Mouse (Mus musculus) limb, embryonic 12.5 days (tissue): ENCODE measurements around the gene Srsf11. TPM values are rescaled to one million over a fixed set of nuclear protein-coding genes. Genes with fewer than 3 reads are reported as not detected.
A peak's percentile ranks its signal among the peaks of the same experiment; 100 is the strongest.

Experiments used
- ATAC-seq: fragments of 200-750 bp; cut with Nextera tagmentation; 2 replicates; pipeline ENCODE4 v1.8.0; 2017; ENCODE audit warnings: low read depth, moderate TSS enrichment; ENCODE audit not compliant: insufficient number of reproducible peaks, insufficient read depth, low FRiP score, low TSS enrichment
- H3K27ac ChIP-seq: fragments of 300-500 bp; sonication (generic); 2 replicates; pipeline ENCODE4 v1.5.1; 2016; ENCODE audit warnings: mild to moderate bottlenecking, moderate library complexity
- H3K27me3 ChIP-seq: fragments of 300-500 bp; sonication (generic); 2 replicates; pipeline ENCODE4 v1.6.1; 2016; ENCODE audit warnings: mild to moderate bottlenecking, moderate library complexity
- H3K36me3 ChIP-seq: fragments of 300-500 bp; sonication (generic); 2 replicates; pipeline ENCODE4 v1.6.1; 2016; ENCODE audit warnings: mild to moderate bottlenecking, moderate library complexity
- H3K4me1 ChIP-seq: fragments of 300-500 bp; sonication (generic); replicated peaks from 2 replicates; pipeline ENCODE4 v1.6.1; 2016
- H3K4me2 ChIP-seq: fragments of 300-500 bp; sonication (generic); 2 replicates; pipeline ENCODE4 v1.6.1; 2016; ENCODE audit warnings: mild to moderate bottlenecking, moderate library complexity
- H3K4me3 ChIP-seq: fragments of 300-500 bp; sonication (generic); replicated peaks from 2 replicates; pipeline ENCODE4 v1.5.1; 2016; ENCODE audit warnings: mild to moderate bottlenecking
- H3K9ac ChIP-seq: fragments of 300-500 bp; sonication (generic); replicated peaks from 2 replicates; pipeline ENCODE4 v1.6.1; 2016; ENCODE audit warnings: mild to moderate bottlenecking, moderate library complexity
- H3K9me3 ChIP-seq: fragments of 300-500 bp; sonication (generic); 2 replicates; pipeline ENCODE4 v1.6.1; 2016; ENCODE audit warnings: mild to moderate bottlenecking, moderate library complexity
- WGBS: fragments of 180-500 bp; shearing (Covaris S2); methylation state at CpG from one replicate; pipeline ENCODE4 v1.1.7; 2016; 5-methylcytosine and 5-hydroxymethylcytosine counted together
- polyA plus RNA-seq: library from polyadenylated mRNA; unstranded; fragments of >200 nt; fragmentation: Nextera tagmentation; extraction: Ambion mirVana; gene quantifications from 2 replicates; pipeline ENCODE4 v1.2.1, GENCODE M21; 2016

Gene Srsf11
- polyA plus RNA-seq: 347 and 349 TPM in 2 replicates

DNA sequence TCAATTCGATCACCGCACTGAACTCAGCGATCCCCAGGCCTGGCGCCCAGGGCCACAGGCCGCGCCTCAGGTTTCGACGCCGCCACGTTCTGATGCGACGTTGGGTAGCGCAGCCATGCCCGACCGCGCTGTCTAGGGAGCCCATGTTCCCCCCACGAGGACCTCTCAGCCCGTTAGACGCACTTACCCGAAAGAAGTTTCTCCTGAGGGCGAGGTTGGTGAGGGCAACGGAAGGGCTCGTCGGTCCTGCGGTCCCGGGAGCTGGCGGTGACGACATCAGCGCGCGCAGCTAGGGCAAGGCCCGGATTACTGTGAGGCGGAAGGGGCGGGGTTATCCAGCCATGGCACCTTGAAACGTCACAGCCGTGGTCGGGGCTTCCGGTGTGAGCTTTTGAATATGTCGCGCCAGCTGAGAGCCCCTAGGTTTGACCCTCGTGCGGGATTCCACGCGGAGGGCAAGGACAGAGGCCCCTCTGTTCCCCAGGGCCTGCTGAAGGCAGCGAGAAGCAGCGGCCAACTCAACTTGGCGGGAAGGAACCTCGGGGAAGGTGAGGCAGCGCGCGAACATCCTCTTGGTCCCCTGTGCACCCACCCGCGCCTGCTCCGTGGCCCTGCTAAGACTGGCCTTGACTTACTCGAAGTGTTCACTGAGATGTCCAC is at the start of gene Srsf11, which contains the start of gene Lrrc40:
Srsf11 (minus strand) TSS at position 311 of the 660 bp plus-strand sequence.
Lrrc40 (plus strand) TSS at position 334 of the 660 bp plus-strand sequence.
- Histone ChIP-seq H3K4me3 (peak within 1 kb of the TSS; percentile 61), H3K27ac (peak within 1 kb of the TSS; percentile 89), H3K4me2 (peak within 1 kb of the TSS; percentile 71), H3K27me3 (no peaks in the 10 kb centered on the region), H3K36me3 (no peaks in the 10 kb centered on the region), H3K9ac (peak within 1 kb of the TSS; percentile 75), H3K4me1 (peaks cover 22% of the 10 kb centered on the region), H3K9me3 (no peaks in the 10 kb centered on the region)
- under 1% methylated on average over 55 of the region's 55 CpGs for WGBS
- peak; percentile 94 for ATAC-seq

DNA sequence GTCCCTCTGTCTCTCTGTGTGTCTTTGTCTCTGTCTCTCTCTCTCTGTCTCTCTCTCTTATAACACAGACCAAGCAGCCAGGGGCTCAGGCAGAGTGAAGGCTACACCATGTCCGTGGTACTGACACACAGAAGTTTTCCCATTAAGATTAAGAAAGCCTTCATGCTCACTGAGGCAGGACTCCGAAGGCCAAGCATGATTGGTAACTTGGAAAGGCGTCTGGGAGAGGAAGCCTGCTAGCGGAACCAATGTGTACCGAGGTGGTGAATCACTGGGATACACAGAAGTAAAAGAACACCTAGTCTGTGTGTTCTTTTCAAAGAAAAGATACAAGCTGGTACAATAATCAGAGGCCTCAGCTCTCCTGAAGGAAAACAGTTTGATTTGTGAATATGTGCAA is 41.4 kb upstream of the Srsf11 start:
- Histone ChIP-seq H3K36me3 (no peaks in the 10 kb centered on the region), H3K9me3 (no peaks in the 10 kb centered on the region), H3K9ac (no peak overlapping the region), H3K27ac (no peak overlapping the region), H3K27me3 (no peaks in the 10 kb centered on the region), H3K4me3 (no peak overlapping the region), H3K4me2 (no peak overlapping the region), H3K4me1 (no peaks in the 10 kb centered on the region)
- WGBS: 81% methylated on average over 5 of the region's 5 CpGs
- no peak for ATAC-seq

DNA sequence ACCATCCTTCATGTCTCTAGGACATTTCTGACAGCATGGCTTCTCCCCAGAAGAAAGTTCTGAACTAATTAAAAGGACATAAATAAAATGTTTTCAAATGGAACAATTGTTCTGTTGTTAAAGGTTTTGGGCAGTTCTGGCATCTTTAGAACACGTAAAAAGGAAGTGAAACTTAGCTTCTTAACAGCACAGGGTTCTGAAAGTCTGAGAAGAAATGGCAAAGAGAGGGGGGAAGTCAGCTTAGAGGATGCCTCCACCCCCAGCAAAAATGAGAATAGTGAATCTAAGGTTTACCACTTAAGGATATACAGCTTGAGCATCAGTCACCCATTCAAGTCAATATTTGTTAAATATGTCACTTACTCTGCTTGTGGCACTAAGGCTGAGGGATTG is 40.9 kb upstream of the Srsf11 start:
- no peaks in the 10 kb centered on the region for H3K9me3 ChIP-seq
- H3K4me2 ChIP-seq: no peak overlapping the region
- H3K36me3 ChIP-seq: no peaks in the 10 kb centered on the region
- no peaks in the 10 kb centered on the region for H3K27me3 ChIP-seq
- no peak overlapping the region for H3K9ac ChIP-seq
- H3K4me1 ChIP-seq: no peaks in the 10 kb centered on the region
- 61% methylated on average over 1 of the region's 1 CpGs for WGBS
- no peak overlapping the region for H3K27ac ChIP-seq
- no peak for ATAC-seq
- H3K4me3 ChIP-seq: no peak overlapping the region

DNA sequence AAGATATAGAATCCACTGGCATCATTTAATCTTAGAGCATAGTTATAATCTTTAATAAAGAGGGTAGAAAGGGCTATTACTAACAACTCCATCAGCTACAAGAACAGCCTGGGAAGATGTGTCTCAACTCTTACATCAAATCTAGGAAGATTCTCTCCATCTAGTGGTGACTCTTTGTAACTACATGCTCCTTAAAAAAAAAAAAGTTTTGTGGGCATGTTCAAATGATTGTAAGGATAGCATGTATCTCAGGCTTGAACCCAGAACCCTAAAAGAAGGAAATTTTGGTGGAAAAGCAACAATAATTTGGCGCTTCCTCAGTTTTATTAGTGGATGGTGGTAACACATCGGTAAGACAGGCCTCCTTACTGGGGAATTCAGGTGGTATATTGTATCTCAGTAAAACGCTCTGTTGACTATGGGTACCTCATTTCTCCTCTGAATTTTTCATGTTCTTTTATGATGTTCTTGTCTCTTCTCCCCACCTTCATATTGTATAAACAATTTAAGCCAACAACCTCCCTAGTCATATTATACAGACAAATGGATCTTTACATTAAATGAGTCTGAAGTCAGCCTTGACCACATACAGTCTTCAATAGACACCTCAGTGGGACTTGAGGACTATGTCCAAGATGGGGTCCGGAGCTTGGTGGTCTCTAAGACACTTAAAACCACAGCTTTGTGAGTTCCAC is 40.4 kb upstream of the Srsf11 start:
- Histone ChIP-seq H3K36me3 (no peaks in the 10 kb centered on the region), H3K9me3 (no peaks in the 10 kb centered on the region), H3K27me3 (no peaks in the 10 kb centered on the region), H3K9ac (no peak overlapping the region), H3K27ac (no peak overlapping the region), H3K4me1 (no peaks in the 10 kb centered on the region), H3K4me3 (no peak overlapping the region), H3K4me2 (no peak overlapping the region)
- WGBS: 40% methylated on average over 4 of the region's 4 CpGs
- no peak for ATAC-seq

DNA sequence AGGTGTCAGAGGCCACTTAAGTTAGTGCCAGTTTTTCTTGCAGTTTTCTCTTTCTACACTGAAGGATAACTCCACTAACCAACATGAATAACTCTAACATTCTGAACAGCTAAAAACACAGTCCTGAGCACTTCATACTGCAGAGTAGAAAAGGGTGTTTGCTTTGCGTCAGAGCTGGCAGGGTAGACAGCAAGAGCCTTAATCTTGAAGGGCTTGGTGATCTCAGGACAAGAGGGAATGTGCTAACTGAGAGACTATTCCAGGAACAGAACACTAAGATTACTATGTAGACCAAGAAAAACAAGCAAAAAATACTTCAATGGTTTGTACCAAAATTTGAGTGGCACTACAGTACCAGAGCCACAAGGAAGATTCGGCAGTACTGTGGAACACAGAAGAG is 38.6 kb upstream of the Srsf11 start:
- Histone ChIP-seq H3K4me3 (no peak overlapping the region), H3K9ac (no peak overlapping the region), H3K9me3 (no peaks in the 10 kb centered on the region), H3K36me3 (no peaks in the 10 kb centered on the region), H3K4me1 (no peaks in the 10 kb centered on the region), H3K27me3 (no peaks in the 10 kb centered on the region), H3K27ac (no peak overlapping the region), H3K4me2 (no peak overlapping the region)
- no peak for ATAC-seq
- 86% methylated on average over 2 of the region's 2 CpGs for WGBS

DNA sequence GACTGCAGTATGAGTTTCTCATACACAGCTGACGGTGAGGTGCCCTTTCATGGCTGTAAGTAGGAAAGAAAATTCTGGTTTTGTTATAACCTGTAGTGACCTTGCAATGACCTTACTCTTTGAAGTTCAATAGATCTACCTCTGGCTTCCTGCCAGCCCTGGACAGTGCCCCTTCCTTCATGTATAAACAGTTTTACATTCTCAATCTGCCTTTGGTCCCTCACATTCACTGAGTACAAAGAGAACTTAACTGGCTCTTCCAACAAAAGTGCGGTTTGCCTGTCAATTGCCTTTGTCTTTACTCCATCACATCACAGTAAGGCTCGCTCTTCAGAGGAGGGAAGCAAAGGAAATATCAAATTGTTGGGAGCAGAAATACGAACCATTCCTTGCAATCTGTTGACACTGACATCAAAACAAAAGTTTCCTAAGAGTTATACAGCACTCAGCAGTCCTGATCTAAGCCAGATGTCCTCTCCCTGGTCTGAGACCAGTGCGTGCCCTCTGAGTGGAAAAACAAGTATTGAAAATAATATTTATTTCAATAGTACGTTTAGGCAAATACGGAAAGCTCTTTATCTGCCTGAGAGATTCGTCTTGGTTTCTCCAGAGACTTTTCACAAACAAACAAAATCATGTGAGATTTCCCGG is 32.3 kb upstream of the Srsf11 start:
- Histone ChIP-seq H3K36me3 (peaks cover 16% of the 10 kb centered on the region; the same call in 1 of the 2 replicates), H3K4me2 (no peak overlapping the region), H3K27ac (no peak overlapping the region), H3K9ac (no peak overlapping the region), H3K4me1 (no peaks in the 10 kb centered on the region; the same call in 1 of the 2 replicates), H3K4me3 (no peak overlapping the region), H3K9me3 (no peaks in the 10 kb centered on the region), H3K27me3 (no peaks in the 10 kb centered on the region)
- WGBS: 35% methylated on average over 9 of the region's 9 CpGs
- no peak for ATAC-seq

DNA sequence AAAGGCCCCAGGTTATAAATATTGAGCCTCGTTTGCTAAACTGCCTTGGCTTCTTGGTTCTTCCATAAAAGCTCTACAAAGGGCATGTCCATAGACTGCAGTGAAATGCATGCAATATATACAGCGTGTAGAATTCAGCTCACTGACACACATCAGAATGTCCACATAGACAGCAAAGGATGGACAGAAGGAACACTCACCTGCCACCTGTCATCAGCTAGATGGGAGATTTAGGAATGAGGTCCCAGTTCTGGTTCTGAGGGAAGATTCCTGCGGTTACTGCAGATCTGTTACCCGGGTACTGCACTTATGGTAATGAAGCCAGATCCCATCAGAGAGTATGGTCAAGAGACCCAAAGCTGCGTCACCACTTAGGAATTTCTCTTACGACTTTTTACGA is 31.5 kb upstream of the Srsf11 start:
- Histone ChIP-seq H3K27me3 (no peaks in the 10 kb centered on the region), H3K27ac (no peak overlapping the region), H3K36me3 (peaks cover 19% of the 10 kb centered on the region; the same call in 1 of the 2 replicates), H3K4me2 (no peak overlapping the region), H3K9me3 (no peaks in the 10 kb centered on the region), H3K9ac (no peak overlapping the region), H3K4me1 (no peaks in the 10 kb centered on the region; the same call in 1 of the 2 replicates), H3K4me3 (no peak overlapping the region)
- WGBS: 48% methylated on average over 7 of the region's 7 CpGs
- ATAC-seq: no peak

DNA sequence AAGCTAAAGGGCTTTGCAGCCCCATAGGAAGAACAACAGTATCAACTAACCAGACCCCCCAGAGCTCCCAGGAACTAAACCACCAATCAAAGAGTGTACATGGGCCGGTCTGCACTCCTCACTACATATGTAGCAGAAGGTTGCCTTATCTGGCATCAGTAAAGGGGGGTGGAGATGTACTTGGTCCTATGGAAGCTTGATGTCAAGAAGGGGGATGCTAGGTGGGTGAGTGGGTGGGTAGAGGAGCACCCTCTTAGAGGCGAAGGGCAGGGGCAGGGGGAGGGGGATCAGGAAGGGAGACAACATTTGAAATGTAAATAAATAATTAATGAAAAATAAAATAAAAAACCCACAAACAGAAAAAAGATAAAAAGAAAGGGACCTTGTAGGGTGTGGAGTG is 28.8 kb upstream of the Srsf11 start:
- Histone ChIP-seq H3K27ac (no peak overlapping the region), H3K9ac (no peak overlapping the region), H3K36me3 (peaks cover 25% of the 10 kb centered on the region; the same call in 1 of the 2 replicates), H3K4me1 (no peaks in the 10 kb centered on the region; the same call in 1 of the 2 replicates), H3K9me3 (no peaks in the 10 kb centered on the region), H3K27me3 (no peaks in the 10 kb centered on the region), H3K4me3 (no peak overlapping the region), H3K4me2 (no peak overlapping the region)
- ATAC-seq: no peak
- WGBS: 95% methylated on average over 2 of the region's 2 CpGs

DNA sequence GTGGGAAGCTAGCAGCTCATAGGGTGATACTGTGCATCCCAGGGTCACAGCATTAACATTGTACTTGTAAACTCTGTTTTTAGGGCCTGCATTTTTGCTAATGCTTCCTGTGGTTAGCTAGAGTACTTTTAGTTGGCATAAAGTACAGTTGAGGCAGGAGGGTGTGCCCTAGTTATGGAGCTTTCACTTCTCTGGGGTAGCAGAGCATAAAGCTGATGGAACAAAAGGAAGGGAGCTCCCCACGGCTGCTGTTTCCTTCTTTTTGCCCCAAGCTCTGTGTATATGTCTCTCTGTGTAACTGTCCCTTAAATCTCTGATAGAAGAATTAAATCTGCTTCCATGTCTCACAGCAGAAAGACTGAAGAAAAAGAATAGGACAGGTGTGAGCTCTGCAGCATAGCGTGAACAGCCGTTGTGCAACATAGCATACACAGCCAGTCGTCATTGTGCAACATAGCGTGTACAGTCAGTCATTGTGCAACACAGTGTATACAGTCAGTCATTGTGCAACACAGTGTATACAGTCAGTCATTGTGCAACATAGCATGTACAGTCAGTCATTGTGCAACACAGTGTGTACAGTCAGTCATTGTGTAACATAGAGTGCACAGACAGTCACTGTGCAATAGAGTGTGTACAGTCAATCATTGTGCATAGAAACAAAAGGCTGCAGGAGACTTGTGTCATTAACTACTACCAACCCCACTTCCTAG is 25.5 kb upstream of the Srsf11 start:
- Histone ChIP-seq H3K4me1 (no peaks in the 10 kb centered on the region), H3K27me3 (no peaks in the 10 kb centered on the region), H3K4me2 (no peak overlapping the region), H3K9ac (no peak overlapping the region), H3K9me3 (no peaks in the 10 kb centered on the region), H3K36me3 (peaks cover 48% of the 10 kb centered on the region), H3K27ac (no peak overlapping the region), H3K4me3 (no peak overlapping the region)
- WGBS: 95% methylated on average over 5 of the region's 5 CpGs
- no peak; the same call in 1 of the 2 replicates for ATAC-seq

DNA sequence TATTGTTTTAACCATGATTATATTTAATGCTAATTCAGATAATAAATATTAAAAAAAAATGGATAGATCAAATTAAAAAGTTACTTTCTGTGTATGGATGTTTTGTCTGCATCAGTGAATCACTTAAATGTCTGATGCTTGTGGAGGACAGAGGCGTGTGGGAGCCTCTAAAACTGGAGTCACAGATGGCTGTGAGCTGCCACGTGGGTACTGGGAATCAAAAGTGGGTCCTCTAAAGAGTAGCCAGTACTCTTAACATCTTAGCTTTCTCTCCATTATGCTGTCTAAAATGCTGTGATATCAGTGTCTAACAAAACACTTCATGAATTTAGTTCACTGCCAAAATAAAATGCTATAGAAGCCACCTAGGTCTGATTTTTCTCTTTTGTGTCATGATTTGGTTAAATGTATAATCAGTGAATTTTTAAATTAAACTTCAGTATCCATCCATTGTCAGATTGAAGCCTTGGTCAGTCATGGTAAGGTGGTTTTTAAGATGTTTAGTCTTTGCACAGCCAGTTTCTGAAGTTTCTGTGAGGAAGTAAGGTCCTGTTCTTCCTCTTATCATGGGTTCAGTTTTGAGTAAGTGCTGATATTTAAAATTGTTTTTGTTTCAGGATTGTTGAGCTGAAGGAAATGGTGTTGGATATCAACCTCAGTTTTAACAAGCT is 24.3 kb upstream of the Srsf11 start:
- no peak overlapping the region for H3K4me2 ChIP-seq
- H3K4me1 ChIP-seq: no peaks in the 10 kb centered on the region
- H3K4me3 ChIP-seq: no peak overlapping the region
- 79% methylated on average over 2 of the region's 2 CpGs for WGBS
- no peak overlapping the region for H3K27ac ChIP-seq
- H3K9me3 ChIP-seq: no peaks in the 10 kb centered on the region
- ATAC-seq: no peak
- no peak overlapping the region for H3K9ac ChIP-seq
- H3K36me3 ChIP-seq: peaks cover 57% of the 10 kb centered on the region
- H3K27me3 ChIP-seq: no peaks in the 10 kb centered on the region
